Mouse (Mus musculus): Measurements from ENCODE around the gene Fam19a3. TPM values are rescaled to one million over a fixed set of nuclear protein-coding genes. Genes with fewer than 3 reads are reported as not detected.

The Fam19a3 gene
- polyA plus RNA-seq, 1 experiment from 2014 or later, result 1.8 TPM

- H3K4me2 ChIP-seq (ENCODE audit: low read depth, low read length), result peak overlapping the region; percentile 82
- ATAC-seq (replicated peaks; ENCODE audit: extremely low read depth, insufficient read depth, low FRiP score), result peak; percentile 92
- H3K27ac ChIP-seq (ENCODE audit: low read length), result peak overlapping the region; percentile 86
- peak overlapping the region; percentile 83 for H3K4me3 ChIP-seq (ENCODE audit: low read length)
- no peaks in the 10 kb centered on the region for H3K9me3 ChIP-seq (replicated peaks; ENCODE audit: control insufficient read depth, low read length)
- H3K36me3 ChIP-seq (ENCODE audit: control insufficient read depth, insufficient read depth), result peaks cover 9% of the 10 kb centered on the region
- under 1% methylated on average over 51 of the region's 52 CpGs for WGBS
- no peaks in the 10 kb centered on the region for H3K27me3 ChIP-seq (ENCODE audit: control insufficient read depth, insufficient read depth, low read length)
- peak overlapping the region; percentile 88 for H3K9ac ChIP-seq (ENCODE audit: low read length)
- H3K4me1 ChIP-seq (ENCODE audit: control insufficient read depth, insufficient read depth, low read length), result peaks cover 44% of the 10 kb centered on the region
Observed at GRCm38 (mm10) chr3:104788561-104789311, 7.1 kb upstream of the Fam19a3 start.

GRCm38 (mm10) chr3:104788075-104788474, 6.4 kb upstream of the Fam19a3 start, which contains the start of gene Rhoc:
Rhoc (plus strand) TSS chr3:104788375.
- Histone ChIP-seq H3K9ac (ENCODE audit: low read length) (peak within 1 kb of the TSS; percentile 88), H3K27ac (ENCODE audit: low read length) (peak within 1 kb of the TSS; percentile 86), H3K27me3 (ENCODE audit: control insufficient read depth, insufficient read depth, low read length) (no peaks in the 10 kb centered on the region), H3K4me1 (ENCODE audit: control insufficient read depth, insufficient read depth, low read length) (peaks cover 40% of the 10 kb centered on the region), H3K36me3 (ENCODE audit: control insufficient read depth, insufficient read depth) (peaks cover 9% of the 10 kb centered on the region), H3K4me3 (ENCODE audit: low read length) (peak within 1 kb of the TSS; percentile 83), H3K9me3 (replicated peaks; ENCODE audit: control insufficient read depth, low read length) (no peaks in the 10 kb centered on the region), H3K4me2 (ENCODE audit: low read depth, low read length) (peak within 1 kb of the TSS; percentile 82)
- ATAC-seq (replicated peaks; ENCODE audit: extremely low read depth, insufficient read depth, low FRiP score), result no peak
- 19% methylated on average over 3 of the region's 3 CpGs for WGBS

GRCm38 (mm10) chr3:104785284-104785683, 3.6 kb upstream of the Fam19a3 start:
- ATAC-seq (replicated peaks; ENCODE audit: extremely low read depth, insufficient read depth, low FRiP score), result no peak
- Histone ChIP-seq H3K27ac (ENCODE audit: low read length) (no peak overlapping the region), H3K4me1 (ENCODE audit: control insufficient read depth, insufficient read depth, low read length) (peaks cover 20% of the 10 kb centered on the region), H3K36me3 (ENCODE audit: control insufficient read depth, insufficient read depth) (no peaks in the 10 kb centered on the region), H3K4me3 (ENCODE audit: low read length) (no peak overlapping the region), H3K9me3 (replicated peaks; ENCODE audit: control insufficient read depth, low read length) (no peaks in the 10 kb centered on the region), H3K9ac (ENCODE audit: low read length) (no peak overlapping the region), H3K4me2 (ENCODE audit: low read depth, low read length) (no peak overlapping the region), H3K27me3 (ENCODE audit: control insufficient read depth, insufficient read depth, low read length) (no peaks in the 10 kb centered on the region)
- 91% methylated on average over 6 of the region's 6 CpGs for WGBS

GRCm38 (mm10) chr3:104783971-104784500, 2.4 kb upstream of the Fam19a3 start:
- Histone ChIP-seq H3K4me1 (ENCODE audit: control insufficient read depth, insufficient read depth, low read length) (peaks cover 18% of the 10 kb centered on the region), H3K9me3 (replicated peaks; ENCODE audit: control insufficient read depth, low read length) (no peaks in the 10 kb centered on the region), H3K27me3 (ENCODE audit: control insufficient read depth, insufficient read depth, low read length) (0 out of 2 replicates have a peak, but pooled peaks cover 2% of the 10 kb centered on the region), H3K4me3 (ENCODE audit: low read length) (no peak overlapping the region), H3K36me3 (ENCODE audit: control insufficient read depth, insufficient read depth) (no peaks in the 10 kb centered on the region), H3K4me2 (ENCODE audit: low read depth, low read length) (no peak overlapping the region), H3K9ac (ENCODE audit: low read length) (no peak overlapping the region), H3K27ac (ENCODE audit: low read length) (0 out of 2 replicates have a peak overlapping the region, but pooled peaks have one; percentile 4)
- 52% methylated on average over 14 of the region's 14 CpGs for WGBS
- no peak for ATAC-seq (replicated peaks; ENCODE audit: extremely low read depth, insufficient read depth, low FRiP score)

- H3K27me3 ChIP-seq (ENCODE audit: control insufficient read depth, insufficient read depth, low read length), result peaks cover 13% of the 10 kb centered on the region
- peak; percentile 46 for ATAC-seq (replicated peaks; ENCODE audit: extremely low read depth, insufficient read depth, low FRiP score)
Observed at GRCm38 (mm10) chr3:104782061-104782681, 531 bp upstream of the Fam19a3 start.

GRCm38 (mm10) chr3:104780561-104781420, 849 bp downstream of the Fam19a3 start, which contains the start of gene Ppm1j:
Ppm1j (plus strand) TSS chr3:104781056.
- Histone ChIP-seq H3K27ac (ENCODE audit: low read length) (peak within 1 kb of the TSS; percentile 90), H3K4me1 (ENCODE audit: control insufficient read depth, insufficient read depth, low read length) (peaks cover 18% of the 10 kb centered on the region), H3K36me3 (ENCODE audit: control insufficient read depth, insufficient read depth) (no peaks in the 10 kb centered on the region), H3K27me3 (ENCODE audit: control insufficient read depth, insufficient read depth, low read length) (peaks cover 27% of the 10 kb centered on the region), H3K4me3 (ENCODE audit: low read length) (peak within 1 kb of the TSS; percentile 69), H3K9ac (ENCODE audit: low read length) (peak within 1 kb of the TSS; percentile 72), H3K9me3 (replicated peaks; ENCODE audit: control insufficient read depth, low read length) (no peaks in the 10 kb centered on the region), H3K4me2 (ENCODE audit: low read depth, low read length) (peak within 1 kb of the TSS; percentile 95)
- under 1% methylated on average over 56 of the region's 56 CpGs for WGBS
- ATAC-seq (replicated peaks; ENCODE audit: extremely low read depth, insufficient read depth, low FRiP score), result peak; percentile 67

More at GRCm38 (mm10) chr3:104782061-104782681, 531 bp upstream of the Fam19a3 start:
- H3K9me3 ChIP-seq (replicated peaks; ENCODE audit: control insufficient read depth, low read length), result no peaks in the 10 kb centered on the region
- H3K4me3 ChIP-seq (ENCODE audit: low read length), result peak overlapping the region; percentile 69
- H3K4me1 ChIP-seq (ENCODE audit: control insufficient read depth, insufficient read depth, low read length), result peaks cover 16% of the 10 kb centered on the region
- no peaks in the 10 kb centered on the region for H3K36me3 ChIP-seq (ENCODE audit: control insufficient read depth, insufficient read depth)
- 10% methylated on average over 12 of the region's 12 CpGs for WGBS
- peak overlapping the region; percentile 72 for H3K9ac ChIP-seq (ENCODE audit: low read length)
- H3K27ac ChIP-seq (ENCODE audit: low read length), result peak overlapping the region; percentile 90
- H3K4me2 ChIP-seq (ENCODE audit: low read depth, low read length), result peak overlapping the region; percentile 95

GRCm38 (mm10) chr3:104779949-104780348, 1.7 kb downstream of the Fam19a3 start:
- WGBS, result 4% methylated on average over 7 of the region's 7 CpGs
- H3K27ac ChIP-seq (ENCODE audit: low read length), result no peak overlapping the region
- no peak for ATAC-seq (replicated peaks; ENCODE audit: extremely low read depth, insufficient read depth, low FRiP score)
- H3K9me3 ChIP-seq (replicated peaks; ENCODE audit: control insufficient read depth, low read length), result no peaks in the 10 kb centered on the region
- no peak overlapping the region for H3K4me3 ChIP-seq (ENCODE audit: low read length)
- H3K4me2 ChIP-seq (ENCODE audit: low read depth, low read length), result no peak overlapping the region
- no peaks in the 10 kb centered on the region for H3K36me3 ChIP-seq (ENCODE audit: control insufficient read depth, insufficient read depth)
- peaks cover 18% of the 10 kb centered on the region for H3K4me1 ChIP-seq (ENCODE audit: control insufficient read depth, insufficient read depth, low read length)
- peaks cover 27% of the 10 kb centered on the region for H3K27me3 ChIP-seq (ENCODE audit: control insufficient read depth, insufficient read depth, low read length)
- H3K9ac ChIP-seq (ENCODE audit: low read length), result no peak overlapping the region

GRCm38 (mm10) chr3:104777342-104777741, 4.3 kb downstream of the Fam19a3 start:
- Histone ChIP-seq H3K27ac (ENCODE audit: low read length) (no peak overlapping the region), H3K9me3 (replicated peaks; ENCODE audit: control insufficient read depth, low read length) (no peaks in the 10 kb centered on the region), H3K9ac (ENCODE audit: low read length) (peak overlapping the region; percentile 68), H3K4me2 (ENCODE audit: low read depth, low read length) (peak overlapping the region; percentile 90), H3K36me3 (ENCODE audit: control insufficient read depth, insufficient read depth) (no peaks in the 10 kb centered on the region), H3K27me3 (ENCODE audit: control insufficient read depth, insufficient read depth, low read length) (peaks cover 27% of the 10 kb centered on the region), H3K4me3 (ENCODE audit: low read length) (peak overlapping the region; percentile 56), H3K4me1 (ENCODE audit: control insufficient read depth, insufficient read depth, low read length) (peaks cover 15% of the 10 kb centered on the region)
- 1% methylated on average over 20 of the region's 20 CpGs for WGBS
- no peak for ATAC-seq (replicated peaks; ENCODE audit: extremely low read depth, insufficient read depth, low FRiP score)
